Mouse (Mus musculus) embryo, embryonic 9.5 days (tissue): Measurements from ENCODE around the gene Rufy4.

Experiments used
- DNase-seq: peaks from one replicate; pipeline ENCODE4 v3.0.0-alpha.2; 2017; ENCODE audit errors: extremely low spot score

Gene Rufy4

DNA sequence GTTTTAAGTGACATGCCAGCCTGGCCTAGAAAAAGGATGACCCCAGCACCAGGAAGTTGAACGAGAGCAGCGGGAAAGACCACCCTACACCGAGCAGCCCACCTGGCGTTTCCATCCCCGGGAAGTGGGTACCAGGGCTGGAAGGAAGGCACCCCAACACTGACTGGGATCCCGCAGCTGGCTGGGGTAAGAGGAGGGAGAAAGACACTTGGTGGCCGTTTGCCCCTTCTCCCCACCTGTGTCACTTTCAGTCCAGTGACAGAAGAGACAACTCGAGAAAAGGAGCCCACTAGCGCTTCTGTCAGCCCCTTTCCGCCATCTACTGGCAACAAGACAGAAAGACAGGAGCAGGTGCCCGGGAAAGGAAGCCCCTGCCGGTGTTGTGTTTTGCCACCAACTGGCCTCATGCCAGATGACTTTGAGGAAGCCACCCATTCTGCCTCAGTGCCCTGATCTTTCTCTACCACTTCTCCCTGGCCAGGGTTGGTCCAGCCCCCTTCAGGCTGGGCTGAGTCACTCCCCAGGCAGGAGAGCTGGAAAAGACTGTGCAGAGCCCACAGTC lies at the start of gene Rufy4:
Gene Rufy4 (plus strand): TSS at position 551 of the 562 bp plus-strand sequence.
- DNase-seq, result peak; percentile 82

DNA sequence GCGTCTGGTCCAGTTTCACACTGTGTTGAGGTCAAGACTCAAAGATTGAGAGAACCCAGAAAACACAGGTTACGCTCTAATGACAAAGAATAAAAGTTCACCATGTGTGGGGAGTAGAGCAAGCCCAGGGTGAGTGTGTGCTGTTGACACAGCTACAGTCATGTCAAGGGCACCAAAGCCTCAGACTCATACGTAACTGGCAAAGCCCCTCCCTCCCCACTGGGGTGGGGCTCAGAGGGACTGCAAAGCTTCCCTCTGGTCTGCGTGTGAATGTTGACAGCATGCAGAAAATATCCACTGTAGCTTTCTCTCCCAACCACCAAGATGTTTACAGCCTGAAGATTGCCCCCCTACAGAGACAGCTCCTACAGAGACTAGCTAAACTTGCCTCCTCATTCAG lies 49.1 kb upstream of the Rufy4 start:
- no peak for DNase-seq

DNA sequence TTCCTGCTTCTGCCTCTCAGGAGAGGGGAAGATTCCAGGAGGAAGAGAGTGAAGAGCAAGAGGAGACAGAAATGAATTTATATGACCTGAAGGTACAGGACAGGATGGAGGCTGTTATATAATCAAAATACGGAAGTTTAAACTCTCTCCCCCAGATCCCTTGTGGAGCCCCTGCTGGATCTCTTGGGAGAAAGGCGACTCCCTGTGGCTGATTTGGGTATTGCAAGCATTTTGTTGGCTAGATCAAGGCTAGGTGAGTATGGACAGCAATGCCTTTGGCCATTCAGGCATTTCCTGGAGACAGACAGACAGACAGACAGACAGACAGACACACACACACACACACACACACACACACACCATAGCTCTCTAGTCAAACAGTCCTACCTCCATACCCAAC lies 48.0 kb upstream of the Rufy4 start:
- DNase-seq, result peak; percentile 80

DNA sequence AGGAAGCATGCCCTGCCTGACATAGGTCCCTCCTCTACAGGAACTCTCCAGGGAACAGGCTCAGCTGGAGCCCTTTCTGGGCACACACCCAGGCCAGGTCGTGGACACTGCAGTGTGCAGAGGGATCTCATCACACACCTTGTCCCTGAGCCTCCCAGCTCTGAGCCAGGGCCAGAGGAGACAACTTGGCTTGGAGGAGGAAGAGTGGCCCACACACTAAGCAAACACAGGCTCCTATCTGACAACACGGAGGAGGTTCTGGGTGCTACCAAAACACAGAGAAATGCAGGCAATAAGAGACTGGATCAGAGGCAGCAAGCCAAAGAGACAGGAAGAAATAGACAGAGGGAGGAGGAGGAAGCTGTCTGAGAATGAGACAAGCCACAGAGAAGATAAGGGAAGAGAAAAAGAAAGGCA lies 43.8 kb upstream of the Rufy4 start:
- DNase-seq, result no peak

DNA sequence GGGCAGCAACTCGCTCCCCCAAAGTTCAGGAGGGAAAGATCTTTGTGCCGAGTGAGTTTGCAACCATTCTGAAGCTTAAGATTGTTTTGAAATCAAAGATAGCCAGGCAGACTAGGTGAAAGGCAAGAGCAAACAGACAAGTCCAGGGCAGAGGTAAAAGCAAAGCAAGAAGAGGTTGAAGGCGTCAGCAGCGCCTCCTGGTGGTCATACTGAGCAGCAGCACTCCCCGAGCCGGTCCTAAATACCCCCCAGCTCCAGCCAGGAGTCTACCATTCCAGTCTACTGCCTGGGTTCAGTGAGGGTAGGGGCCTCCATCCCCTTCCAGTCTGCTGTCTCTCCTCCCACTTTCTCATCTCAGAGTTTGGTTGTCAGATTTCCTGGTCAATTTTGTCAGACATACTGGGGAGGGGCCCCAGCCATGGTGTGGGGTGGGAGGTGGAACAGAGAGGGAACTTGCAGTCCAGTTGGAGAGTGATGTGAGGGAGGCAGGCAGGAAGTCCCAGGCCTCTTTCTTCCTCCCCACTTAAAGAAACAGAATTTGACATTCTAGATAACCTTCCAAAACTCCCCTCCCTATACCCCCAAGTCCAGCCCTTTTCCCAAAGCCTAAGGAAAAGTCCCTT lies 42.4 kb upstream of the Rufy4 start:
- DNase-seq, result peak; percentile 62

DNA sequence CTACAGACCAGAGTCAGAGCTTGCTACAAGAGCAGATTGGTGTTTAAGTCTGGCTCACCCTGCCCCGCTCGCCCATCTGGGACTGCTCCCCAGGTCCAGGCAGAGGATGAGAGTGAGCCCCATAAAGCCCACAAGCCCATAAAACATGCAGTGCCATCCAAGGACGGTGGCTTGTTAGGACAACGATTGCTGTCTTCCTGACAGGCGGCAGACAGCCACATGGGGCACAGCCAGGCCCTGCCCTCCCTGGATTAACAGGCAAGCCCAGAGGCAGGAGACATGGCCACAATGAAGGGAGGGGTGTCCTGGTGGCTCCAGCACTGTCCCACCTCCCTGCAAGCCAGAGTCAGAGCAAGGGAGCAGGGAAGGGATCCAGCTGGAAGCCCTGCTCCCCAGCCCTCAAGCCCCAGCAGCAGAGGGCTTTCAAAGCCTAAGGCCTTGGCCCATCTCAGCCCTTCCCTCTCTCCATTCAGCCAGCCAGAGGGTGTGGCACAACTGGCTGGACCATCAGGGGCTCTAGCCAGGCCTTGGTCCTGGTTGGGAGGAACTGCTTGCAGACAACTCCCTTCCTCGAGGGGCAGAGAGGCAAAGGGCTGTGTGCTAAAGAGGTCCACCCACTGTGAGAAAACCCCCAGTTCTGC lies 41.2 kb upstream of the Rufy4 start:
- no peak for DNase-seq

DNA sequence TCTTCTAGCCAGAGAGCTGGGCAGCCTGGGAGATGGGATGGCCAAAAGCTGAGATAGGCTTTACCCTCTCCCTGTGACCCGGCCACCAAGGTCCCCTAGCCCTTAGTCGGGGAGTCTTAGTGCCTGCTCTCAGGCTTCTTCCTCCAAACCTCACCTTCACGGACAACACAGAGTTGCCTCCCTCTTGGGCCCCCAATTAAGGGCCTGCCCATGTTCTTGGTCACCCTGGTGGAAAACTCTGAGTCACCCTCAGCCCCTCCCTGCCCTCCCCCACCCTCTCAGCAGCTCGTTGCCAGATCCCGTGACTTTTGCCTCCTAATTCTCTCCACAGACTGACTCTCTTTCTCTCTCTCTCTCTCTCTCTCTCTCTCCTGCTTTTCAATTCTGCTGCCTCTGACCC lies 40.6 kb upstream of the Rufy4 start:
- no peak for DNase-seq

DNA sequence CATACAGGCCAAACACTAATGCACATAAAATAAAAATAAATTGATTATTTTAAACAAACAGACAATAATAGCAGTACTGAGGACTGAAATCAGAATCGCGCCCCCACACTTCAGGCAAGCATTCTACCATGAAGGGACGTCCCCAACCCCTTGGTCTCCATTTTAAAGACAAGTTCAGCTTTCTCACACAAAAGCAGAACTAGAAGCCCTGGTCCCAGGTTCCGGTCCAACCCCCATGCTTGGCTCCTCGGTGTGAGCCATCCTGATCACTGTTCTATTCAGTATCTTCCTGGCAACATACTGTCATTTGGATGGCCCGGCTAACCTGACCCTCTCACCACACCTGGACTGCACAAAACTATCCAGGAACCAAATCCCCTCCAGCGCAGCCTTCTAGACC lies 39.8 kb upstream of the Rufy4 start:
- no peak for DNase-seq

DNA sequence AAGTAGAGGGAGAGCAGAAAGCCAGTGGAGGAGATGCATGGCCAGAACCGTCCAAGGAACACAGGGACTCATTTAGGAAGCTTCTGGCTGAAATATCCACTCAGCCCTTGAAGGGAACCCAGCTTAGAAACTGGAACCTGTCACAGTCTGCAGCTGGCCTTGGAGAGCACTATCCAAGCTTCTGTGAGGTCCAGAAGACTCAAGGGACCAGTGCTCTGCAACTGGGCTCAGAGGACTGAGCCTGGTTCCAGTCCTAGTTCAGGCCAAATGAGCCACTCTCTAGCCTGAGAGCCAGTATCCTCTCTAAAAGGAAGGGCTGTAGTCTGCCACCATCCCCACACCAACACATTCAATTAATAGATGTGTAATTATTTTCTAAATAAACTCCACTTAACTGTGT lies 36.8 kb upstream of the Rufy4 start:
- no peak for DNase-seq

DNA sequence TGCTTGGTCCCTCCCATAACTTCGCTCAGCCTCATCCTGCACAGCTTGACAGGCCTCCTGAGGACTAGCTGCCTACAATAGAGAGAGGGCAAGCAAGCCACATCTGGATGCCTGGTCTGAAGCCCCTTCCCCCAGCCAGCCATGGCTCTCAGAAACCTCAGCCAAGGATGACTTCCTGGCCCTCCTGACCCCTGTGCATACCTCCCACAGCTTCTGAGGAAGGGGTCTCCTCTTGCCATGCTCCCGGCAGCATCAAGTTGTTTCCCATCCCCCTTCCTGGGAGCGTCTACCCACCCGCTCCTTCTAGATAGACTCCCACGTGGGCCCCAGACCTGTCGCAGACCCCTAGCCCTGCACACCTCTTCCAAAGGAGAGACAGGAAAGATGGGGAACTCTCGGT lies 35.0 kb upstream of the Rufy4 start:
- peak; percentile 55 for DNase-seq

DNA sequence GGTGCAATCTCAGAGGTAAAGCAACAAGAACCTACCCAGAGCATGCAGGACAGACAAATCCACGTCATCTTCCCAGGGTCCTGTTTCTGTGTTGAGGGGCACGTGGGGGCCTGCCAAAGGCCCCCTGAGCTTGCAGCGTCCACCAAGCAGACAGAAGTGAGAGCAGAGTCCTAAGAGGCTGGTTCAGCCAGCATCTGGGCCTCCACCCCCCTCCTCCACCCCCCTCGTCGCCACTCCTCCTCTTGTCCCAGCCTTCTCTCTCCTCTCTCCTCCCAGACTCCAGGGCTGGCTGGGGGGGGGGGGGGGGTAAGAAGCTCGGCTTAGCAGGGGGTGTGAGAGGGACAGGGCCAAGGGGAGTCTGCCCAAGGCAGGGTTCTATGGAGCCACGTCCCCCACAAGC lies 34.2 kb upstream of the Rufy4 start:
- no peak for DNase-seq

DNA sequence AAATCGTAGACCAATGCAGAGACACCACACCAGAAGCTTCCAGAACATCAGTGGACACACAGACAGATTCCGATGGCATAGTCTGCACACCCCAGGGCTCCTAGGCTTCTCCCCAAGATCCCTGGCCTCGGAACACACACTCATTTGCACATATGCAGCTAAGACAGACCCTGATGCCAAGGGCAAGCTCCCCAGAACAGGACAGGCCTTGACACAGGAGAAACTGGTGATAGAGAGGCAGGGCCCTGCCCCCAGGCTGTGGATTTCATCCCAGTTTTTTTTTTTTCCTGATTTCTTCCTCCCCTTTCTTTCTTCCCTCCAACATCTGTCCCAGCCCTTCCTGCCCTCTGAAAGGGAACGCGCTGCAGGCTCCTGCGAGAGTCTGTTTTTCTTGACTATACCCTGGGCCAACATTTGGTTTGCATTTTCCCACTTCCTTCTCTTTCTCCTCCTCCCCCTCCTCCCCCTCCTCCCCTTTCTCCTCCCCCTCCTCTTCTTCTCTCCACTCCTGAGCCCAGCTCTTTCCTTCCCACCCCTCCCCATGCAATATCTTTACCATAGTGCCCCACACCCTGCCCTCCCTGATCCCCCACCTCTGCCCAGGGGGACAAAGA lies 33.6 kb upstream of the Rufy4 start:
- peak; percentile 48 for DNase-seq

DNA sequence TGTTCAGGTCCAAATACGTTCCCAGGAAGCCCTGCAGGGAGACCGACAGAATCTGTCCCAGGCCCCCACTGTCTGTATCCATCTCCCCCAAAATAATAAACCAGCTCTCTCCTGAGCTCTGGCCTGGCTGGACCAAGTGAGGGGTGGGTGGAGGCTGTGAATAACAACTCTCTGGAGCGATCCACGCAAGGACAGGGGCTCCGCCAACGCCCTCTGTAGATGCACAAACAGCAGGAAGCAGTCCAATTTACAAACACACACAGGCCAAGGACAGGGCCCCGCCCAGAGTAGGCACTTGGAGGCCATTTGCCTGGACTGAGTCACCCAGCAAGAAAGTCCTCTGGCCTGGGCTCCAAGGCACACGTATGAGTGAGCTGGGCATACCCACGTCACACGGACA lies 33.1 kb upstream of the Rufy4 start:
- no peak for DNase-seq

DNA sequence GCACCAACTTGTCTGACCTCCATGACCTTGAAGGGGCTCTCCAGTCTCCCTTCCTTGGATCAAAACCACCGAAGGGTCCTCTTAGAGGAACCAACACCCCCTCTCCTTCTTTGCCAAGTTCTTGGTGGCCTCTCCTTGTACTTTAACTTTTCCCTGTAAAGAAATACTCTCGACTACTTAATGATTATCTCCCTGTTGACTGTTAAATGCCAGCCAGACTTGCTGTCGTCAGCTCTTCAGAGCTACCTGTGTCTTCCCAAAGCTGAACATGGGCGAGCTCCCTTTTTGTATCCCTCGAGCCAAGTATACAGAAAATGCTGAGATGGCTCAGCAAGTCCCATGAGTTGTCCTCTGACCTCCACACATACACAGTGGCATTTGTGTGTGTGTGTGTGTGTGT lies 31.9 kb upstream of the Rufy4 start:
- DNase-seq, result no peak

DNA sequence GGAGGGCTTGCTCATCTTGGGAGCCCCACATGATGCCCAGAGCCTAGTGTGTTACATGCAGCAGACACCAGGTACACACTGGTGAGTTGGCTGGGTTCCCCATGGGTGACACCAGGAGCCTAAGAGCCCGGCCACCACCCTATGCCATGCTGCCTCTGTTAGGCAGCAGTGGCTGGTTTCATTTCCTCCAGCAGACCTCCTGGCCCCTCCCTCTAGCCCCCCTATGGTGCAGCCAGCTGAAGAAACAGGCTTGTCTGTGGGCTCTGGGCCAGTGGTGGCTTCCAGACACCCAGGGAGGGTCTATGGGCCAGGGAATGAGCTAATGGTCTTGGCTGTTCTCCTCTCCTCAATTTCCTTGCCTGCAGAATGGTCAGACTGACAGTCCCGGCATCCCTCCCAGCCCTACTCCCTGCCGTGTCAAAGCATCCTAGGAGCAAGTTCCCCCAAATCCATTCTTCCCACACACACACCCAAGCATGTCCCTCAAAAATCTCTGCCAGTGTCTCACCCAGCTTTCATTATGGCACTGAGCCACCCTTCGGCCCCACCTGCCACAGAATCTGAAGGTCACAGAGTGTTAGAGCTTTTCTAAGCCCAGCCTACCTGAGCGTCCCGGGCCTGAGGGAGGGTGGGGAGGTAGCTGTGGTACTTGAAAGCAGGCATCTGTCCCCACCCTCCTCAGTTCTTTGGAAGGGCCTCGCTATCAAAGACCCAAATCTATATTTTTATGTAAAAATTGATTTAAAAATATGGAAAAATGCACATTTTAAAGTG lies 30.7 kb upstream of the Rufy4 start:
- DNase-seq, result no peak

DNA sequence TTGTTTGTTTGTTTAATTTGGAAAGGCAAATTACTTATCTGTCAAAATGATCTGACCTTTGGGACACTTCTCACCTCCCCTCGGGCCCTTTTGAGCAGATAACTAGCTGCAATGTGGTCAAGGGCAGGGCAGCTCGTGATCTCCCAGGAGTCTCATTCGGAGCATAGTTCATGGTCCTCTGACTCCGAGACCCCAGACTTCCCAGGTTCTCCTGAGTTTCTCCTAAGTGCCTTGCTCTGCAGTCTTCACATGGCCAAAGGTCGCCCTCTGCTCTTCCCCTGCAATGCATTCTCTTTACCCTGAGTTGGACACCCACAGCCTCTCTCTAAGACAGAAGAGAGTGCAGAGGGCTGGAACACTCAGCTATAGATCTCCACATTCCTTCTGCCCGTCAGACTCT lies 30.0 kb upstream of the Rufy4 start:
- no peak for DNase-seq

DNA sequence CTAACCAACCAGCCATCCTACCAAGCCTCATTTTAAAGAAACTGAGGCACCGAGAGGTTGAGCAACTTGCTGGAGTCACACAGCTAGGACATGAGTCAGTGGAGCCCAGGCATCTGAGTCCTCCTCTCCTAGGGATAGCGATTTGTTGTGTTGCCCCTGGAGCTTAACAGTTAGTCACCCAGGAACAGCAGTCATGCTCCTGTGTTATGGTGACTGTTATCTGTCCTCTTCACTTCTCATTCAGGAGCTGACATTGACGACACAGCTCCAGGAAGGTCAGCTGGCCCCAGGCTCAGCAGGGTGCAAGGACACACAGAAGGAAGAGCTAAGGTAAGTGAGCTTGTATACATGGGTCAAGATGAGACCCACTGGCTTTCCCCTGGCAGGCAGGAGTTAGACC lies 29.6 kb upstream of the Rufy4 start:
- DNase-seq, result no peak

DNA sequence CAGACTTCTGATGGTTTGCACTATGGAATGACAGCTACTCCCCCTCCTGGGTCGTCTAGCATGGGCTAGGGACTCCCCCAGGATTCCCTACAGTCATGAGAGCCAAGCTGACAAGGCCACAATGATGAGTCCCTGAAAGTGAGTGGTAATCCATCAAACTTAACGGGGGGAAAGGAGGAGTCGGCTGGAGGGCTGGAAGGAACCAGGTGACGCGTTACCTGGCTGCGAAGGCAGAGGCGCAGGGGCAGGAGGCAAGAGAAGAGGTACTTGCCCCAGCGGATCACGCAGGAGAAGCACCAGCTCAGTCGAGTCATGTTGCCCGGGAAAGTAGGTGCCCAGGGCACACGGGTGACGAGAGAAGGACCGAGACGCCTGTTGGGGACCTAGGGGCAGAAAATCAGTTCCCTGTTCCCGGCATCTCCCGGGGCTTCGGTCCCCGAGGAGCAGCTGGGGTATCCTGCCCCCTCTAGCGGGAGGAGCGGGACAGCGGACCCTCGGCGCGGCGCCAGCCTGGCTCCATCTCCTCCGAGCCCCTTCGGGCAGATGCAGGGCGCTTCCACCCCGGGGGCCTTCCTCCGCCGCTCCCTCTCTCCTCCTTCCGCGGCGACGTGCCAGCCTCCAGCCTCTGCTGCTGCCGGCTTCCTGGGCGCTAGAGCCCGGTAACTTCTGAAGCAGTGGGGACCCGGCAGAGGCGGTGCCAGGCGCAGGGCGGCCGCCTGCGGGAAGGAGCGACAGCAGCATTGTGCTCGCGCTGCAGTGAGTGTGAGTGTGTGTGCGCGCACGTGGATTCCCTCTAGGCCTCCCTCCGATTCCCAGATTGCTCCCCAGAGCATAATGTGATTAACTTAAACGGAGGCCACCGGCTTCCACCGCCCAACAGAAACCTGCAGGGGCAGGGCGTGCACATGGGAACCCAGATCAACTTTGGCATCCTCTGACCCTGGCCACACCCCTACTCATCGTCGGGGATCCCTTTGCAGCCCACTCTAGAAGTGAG lies 27.0 kb upstream of the Rufy4 start:
- peak; percentile 80 for DNase-seq

DNA sequence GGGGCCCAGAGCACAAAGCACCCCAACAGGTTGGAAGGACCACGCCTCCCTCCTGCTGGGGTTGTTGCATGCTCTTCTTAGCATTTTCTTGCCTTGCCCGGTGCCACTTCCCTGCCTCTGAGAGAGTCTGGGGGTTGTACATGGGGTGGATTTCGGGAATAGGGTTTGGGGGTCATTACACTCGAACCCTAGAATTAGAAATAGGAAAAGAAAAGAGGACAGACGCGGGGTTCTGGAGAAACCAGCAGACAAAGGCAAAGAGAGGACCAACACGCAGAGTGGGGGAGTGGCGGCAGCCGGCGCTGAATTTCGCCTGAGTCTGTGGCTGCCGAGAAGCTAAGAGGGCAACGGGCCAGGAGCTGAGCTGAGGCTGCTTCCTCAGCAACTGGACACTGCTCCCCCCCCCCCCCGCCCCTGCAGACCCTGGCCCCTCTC lies 26.3 kb upstream of the Rufy4 start:
- DNase-seq, result no peak

DNA sequence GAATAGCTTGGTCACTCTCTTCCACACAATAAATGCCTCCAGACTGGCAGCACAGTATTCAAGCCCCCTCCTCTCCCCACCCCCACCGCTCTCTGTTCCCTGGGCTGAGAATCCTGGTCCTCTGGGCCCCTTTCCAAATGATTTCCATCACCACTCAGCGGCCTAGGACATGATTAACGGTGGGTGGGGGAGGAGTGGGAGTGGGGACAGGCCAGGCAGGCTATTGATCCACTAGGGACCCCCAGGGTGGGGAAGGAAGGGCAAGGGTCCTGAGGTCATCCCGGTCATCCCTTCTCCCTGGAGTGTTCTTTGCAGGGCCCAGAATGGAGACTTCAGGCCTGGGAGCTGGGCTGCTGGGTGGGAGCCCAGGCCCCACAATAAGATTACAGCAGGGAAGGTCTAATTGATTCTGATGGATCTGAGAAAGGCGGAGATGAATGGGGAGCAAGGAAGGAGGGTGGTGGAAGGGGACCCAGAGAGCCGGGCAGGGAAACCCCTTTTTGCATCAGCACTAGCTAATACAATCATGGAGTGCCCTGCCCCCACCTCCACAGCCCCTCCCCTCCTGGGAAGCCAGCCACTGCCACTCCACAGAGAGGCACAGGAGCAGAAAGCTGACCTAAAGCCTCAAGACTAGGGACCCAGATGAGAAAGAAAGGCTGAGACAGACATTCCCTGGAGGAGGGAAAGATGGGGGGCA lies 21.5 kb upstream of the Rufy4 start:
- peak; percentile 72 for DNase-seq
